Mouse (Mus musculus): Measurements from ENCODE around the gene Wipf1.

GRCm38 (mm10) chr2:73478805-73479204 is 50.7 kb downstream of the Wipf1 start:
- TF ChIP-seq CTCF (IDR thresholded peaks at IDR 0.05; ENCODE audit: low read depth, low read length) (no peak), GATA1 (IDR thresholded peaks at IDR 0.05; ENCODE audit: borderline replicate concordance, low read length) (no peak), POLR2AphosphoS5 (IDR thresholded peaks at IDR 0.05; ENCODE audit: insufficient replicate concordance, low read depth, low read length) (no peak), GATA2 (IDR thresholded peaks at IDR 0.05; ENCODE audit: borderline replicate concordance, low read depth, low read length) (no peak), TAL1 (conservative IDR thresholded peaks at IDR 0.05; ENCODE audit: low read depth, low read length) (no peak)

All from G1E (cell line).